Mouse (Mus musculus) myocyte (in vitro differentiated cells): ENCODE data around the gene Hist1h3g.

ENCODE experiments used
- CEBPB ChIP-seq: IDR thresholded peaks from 2 replicates; pipeline ENCODE4 v1.6.1; 2011; ENCODE audit warnings: mild to moderate bottlenecking, moderate library complexity; ENCODE audit not compliant: poor library complexity, insufficient read depth, severe bottlenecking
- E2F4 ChIP-seq: IDR thresholded peaks from one replicate; pipeline ENCODE4 v1.6.1; 2011; ENCODE audit warnings: mild to moderate bottlenecking, control low read depth, moderate library complexity; ENCODE audit not compliant: insufficient read depth
- MAX ChIP-seq: IDR thresholded peaks from one replicate; pipeline ENCODE4 v1.6.1; 2011; ENCODE audit warnings: low read depth, mild to moderate bottlenecking, control low read depth
- MYOD1 ChIP-seq, 3 experiments: IDR thresholded peaks; one replicate each; pipeline ENCODE4 v1.6.1; 2011; ENCODE audit warnings: control low read depth in 2 of 3, low read depth in 2 of 3, mild to moderate bottlenecking in 2 of 3, moderate library complexity in 1 of 3; ENCODE audit not compliant: insufficient read length in 2 of 3, control insufficient read depth in 1 of 3
- MYOG ChIP-seq, 3 experiments: IDR thresholded peaks; one replicate each; pipeline ENCODE4 v1.6.1; 2011; ENCODE audit warnings: control low read depth in 2 of 3, low read depth in 2 of 3, mild to moderate bottlenecking in 2 of 3; ENCODE audit not compliant: insufficient read length in 2 of 3, control insufficient read depth in 1 of 3, insufficient read depth in 1 of 3
- POLR2A ChIP-seq: IDR thresholded peaks from one replicate; pipeline ENCODE4 v1.6.1; 2011; ENCODE audit warnings: low read depth, mild to moderate bottlenecking, control low read depth, moderate library complexity; ENCODE audit not compliant: insufficient read length
- POLR2AphosphoS2 ChIP-seq: IDR thresholded peaks from one replicate; pipeline ENCODE4 v1.6.1; 2011; ENCODE audit warnings: low read depth, control low read depth; ENCODE audit not compliant: insufficient read length
- REST ChIP-seq: IDR thresholded peaks from one replicate; pipeline ENCODE4 v1.6.1; 2011; ENCODE audit warnings: mild to moderate bottlenecking, control low read depth, moderate library complexity; ENCODE audit not compliant: insufficient read depth, insufficient read length
- TCF12 ChIP-seq: IDR thresholded peaks from one replicate; pipeline ENCODE4 v1.6.1; 2011; ENCODE audit warnings: mild to moderate bottlenecking, control low read depth; ENCODE audit not compliant: poor library complexity, insufficient read depth, severe bottlenecking
- TCF3 ChIP-seq: IDR thresholded peaks from one replicate; pipeline ENCODE4 v1.6.1; 2011; ENCODE audit warnings: low read depth, control low read depth; ENCODE audit not compliant: insufficient read length
- USF1 ChIP-seq: IDR thresholded peaks from one replicate; pipeline ENCODE4 v1.6.1; 2011; ENCODE audit warnings: low read depth, mild to moderate bottlenecking, control low read depth, moderate library complexity

DNA sequence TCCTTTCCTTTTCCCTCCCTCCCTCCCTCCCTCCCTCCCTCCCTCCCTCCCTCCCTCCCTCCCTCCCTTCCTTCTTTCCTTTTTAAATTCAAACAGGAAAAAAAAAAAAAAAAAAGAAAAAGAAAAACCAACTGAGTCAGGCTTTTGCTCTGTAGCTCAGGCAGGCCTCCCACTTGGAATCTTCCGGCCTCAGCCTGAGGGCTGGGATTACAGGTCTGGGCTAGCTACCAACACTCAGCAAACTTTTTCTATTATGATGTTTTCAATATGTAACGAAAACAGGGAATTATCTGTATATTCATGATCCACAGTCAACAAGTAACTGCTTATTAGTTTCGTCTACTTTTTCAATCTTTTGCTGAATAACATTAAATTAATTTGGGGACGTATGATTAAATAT is 32.3 kb upstream of the Hist1h3g start:
- no peak for TF ChIP-seq POLR2A
- TF ChIP-seq POLR2AphosphoS2, result no peak
- TF ChIP-seq CEBPB, result no peak
- no peak for TF ChIP-seq MYOD1 (IDR thresholded peaks at IDR 0.05; ENCODE audit: control insufficient read depth in 1 of 3, insufficient read length in 2 of 3, low read depth in 2 of 3)
- no peak for TF ChIP-seq MYOG (IDR thresholded peaks at IDR 0.05; ENCODE audit: control insufficient read depth in 1 of 3, insufficient read depth in 1 of 3, insufficient read length in 2 of 3, low read depth in 2 of 3)
- TF ChIP-seq TCF3, result no peak
- TF ChIP-seq E2F4, result no peak
- no peak for TF ChIP-seq MAX
- no peak for TF ChIP-seq USF1
- TF ChIP-seq TCF12, result no peak
- no peak for TF ChIP-seq REST
